Mouse (Mus musculus) lung, postnatal 14 days (tissue): ENCODE results near the gene Aldh1a3.

Experiments used
- DNase-seq: peaks from one replicate; pipeline ENCODE4 v3.0.0; 2021

Gene Aldh1a3

DNA sequence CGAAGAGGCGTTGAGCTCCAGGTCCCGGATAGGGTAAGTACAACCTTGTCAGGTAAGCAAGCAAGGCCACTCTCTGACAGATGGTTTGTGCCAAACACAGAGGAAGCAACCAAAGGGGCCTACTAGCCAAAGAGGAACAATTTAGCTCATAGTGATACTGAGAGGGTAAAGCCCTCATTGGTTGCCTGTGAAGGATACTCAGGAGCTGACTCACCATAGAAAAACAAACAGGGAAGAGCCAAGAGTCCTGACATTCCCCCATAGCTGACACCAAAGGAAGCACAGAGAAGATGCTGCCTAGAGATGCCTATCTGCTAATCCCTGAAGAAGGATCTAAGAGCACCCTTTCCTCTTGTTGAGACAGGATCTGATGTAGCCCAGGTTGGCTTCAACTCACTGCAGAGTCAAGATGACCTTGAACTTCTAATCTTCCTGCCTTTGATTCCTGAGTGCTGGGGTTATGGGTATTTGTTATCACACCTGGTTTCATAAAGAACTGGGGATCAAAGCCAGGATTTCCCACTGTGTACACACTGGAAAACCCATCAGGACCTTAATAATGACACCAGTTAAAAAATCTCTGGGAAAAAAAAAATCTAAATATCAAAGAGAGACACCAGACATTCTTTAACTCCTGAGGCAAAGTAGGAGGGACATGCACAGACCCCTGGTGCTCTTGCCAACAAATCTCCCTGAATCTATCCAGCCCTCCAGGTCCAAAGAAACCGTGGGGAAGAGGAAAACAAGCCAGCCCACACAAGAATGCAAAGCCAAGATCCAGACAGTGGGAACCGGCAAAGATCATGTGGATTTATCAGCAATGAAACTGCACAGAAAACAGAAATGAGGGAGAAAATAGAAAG, 58.0 kb downstream of the Aldh1a3 start:
- DNase-seq = no peak

DNA sequence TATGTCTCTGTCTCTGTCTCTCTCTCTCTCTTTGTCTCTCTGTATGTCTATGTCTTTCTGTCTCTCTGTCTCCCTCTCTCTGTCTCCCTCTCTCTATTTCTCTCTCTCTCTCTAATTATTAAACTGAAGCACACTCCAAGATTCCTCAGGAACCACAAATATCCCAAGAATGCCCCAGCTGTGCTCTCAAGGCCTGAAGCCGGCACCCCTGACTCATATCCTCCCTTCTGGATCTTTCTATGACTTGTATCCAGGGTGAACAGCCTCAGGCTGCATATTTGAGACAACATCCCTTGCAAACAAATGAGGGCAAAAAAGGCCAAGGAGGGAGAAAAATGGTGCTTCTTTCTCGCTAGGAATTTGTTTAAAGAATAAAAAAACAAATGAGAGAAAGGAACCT, 61.4 kb downstream of the Aldh1a3 start, which contains the start of gene Gm10974:
Gene Gm10974 (plus strand): TSS at position 2 of the 400 bp plus-strand sequence.
- DNase-seq = peak; percentile 49

- no peak for DNase-seq
Observed at GRCm38 (mm10) chr7:66365411-66365810, 61.9 kb downstream of the Aldh1a3 start.

- DNase-seq = no peak
Observed at GRCm38 (mm10) chr7:66364491-66364890, 62.8 kb downstream of the Aldh1a3 start.

- no peak for DNase-seq
Observed at GRCm38 (mm10) chr7:66359044-66359443, 68.3 kb downstream of the Aldh1a3 start.

GRCm38 (mm10) chr7:66358461-66358860, 68.9 kb downstream of the Aldh1a3 start:
- no peak for DNase-seq

GRCm38 (mm10) chr7:66355791-66356522, 71.4 kb downstream of the Aldh1a3 start:
- DNase-seq = no peak

- no peak for DNase-seq
Observed at GRCm38 (mm10) chr7:66354911-66355310, 72.4 kb downstream of the Aldh1a3 start.

- no peak for DNase-seq
Observed at GRCm38 (mm10) chr7:66351074-66351473, 76.2 kb downstream of the Aldh1a3 start.

DNA sequence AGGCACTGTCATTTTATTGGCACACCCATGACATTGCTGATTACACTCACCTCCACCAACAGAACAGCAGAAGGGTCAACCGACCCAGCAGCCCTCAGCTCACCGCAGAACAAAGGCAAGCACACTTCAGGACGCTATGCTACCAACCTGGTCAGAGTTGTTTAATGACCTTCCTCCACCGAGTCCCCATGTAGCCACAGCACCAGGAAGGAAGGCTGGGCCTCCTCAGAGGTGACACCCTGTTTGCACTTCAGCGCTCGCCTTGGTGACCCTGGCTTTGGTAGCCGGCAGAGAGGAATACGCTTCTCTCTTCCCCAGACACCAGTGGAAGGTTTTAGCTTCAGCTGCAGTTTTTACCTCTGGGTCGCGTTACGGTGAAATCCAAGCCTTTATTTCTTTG, 77.6 kb downstream of the Aldh1a3 start:
- DNase-seq = no peak

DNA sequence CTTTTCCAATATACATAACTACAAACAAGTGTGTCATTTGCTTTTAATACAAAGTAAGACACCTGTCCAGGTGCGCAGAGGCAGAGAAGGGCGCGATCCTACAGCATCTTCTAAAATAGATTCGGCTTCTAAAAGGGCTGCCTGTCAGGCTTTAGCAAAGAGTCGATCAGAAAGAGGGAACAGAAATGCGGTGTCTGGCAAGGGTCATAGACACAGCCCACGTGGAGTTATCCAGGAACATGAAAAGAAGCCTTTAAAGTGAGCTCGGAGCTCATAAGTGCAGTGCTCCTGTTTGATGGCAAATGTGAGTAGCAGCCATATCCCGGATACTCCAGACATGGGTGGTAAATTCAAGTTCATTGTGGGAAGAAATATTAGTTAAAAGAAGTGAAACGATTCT, 78.7 kb downstream of the Aldh1a3 start:
- no peak for DNase-seq

- no peak for DNase-seq
Observed at GRCm38 (mm10) chr7:66346959-66347663, 80.2 kb downstream of the Aldh1a3 start.

GRCm38 (mm10) chr7:66343307-66343706, 84.0 kb downstream of the Aldh1a3 start:
- DNase-seq = no peak

GRCm38 (mm10) chr7:66342831-66343230, 84.5 kb downstream of the Aldh1a3 start:
- no peak for DNase-seq

DNA sequence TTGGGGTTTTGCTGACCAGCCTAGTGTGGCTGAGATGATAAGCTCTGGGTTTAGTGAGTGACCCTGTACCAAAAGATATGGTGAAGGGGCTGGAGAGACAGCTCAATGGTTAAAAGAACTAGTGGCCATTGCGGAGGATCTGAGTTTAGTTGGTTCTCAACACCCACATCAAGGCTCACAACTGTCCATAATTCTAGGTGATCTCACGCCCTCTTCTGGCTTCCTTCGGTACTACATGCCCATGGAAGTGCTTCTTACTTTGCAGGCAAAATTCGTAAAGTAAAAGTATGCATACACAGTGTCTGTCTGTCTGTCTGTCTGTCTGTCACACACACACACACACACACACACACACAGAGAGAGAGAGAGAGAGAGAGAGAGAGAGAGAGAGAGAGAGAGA, 85.0 kb downstream of the Aldh1a3 start:
- peak; percentile 84 for DNase-seq
